Mouse (Mus musculus) liver, embryonic 16.5 days (tissue): ENCODE measurements at regions not wholly inside any gene's neighbourhood (a gene's known extent, or its start where the extent isn't known, plus 50 kb on each side); places are given as distances from the start of the nearest gene placed in this dataset.

Experiments
- ATAC-seq: fragments of 200-750 bp; cut with Nextera tagmentation; 2 replicates; pipeline ENCODE4 v1.8.0; 2017; ENCODE audit warnings: low read depth, mild to moderate bottlenecking, moderate number of reproducible peaks, moderate library complexity
- H3K27ac ChIP-seq: fragments of 300-500 bp; sonication (generic); 2 replicates; pipeline ENCODE4 v1.5.1; 2014; ENCODE audit warnings: mild to moderate bottlenecking, low read length
- H3K27me3 ChIP-seq: fragments of 300-500 bp; sonication (generic); 2 replicates; pipeline ENCODE4 v1.6.1; 2014; ENCODE audit warnings: low read depth, low read length, mixed read lengths; ENCODE audit not compliant: control insufficient read depth, insufficient read depth
- H3K36me3 ChIP-seq: fragments of 300-500 bp; sonication (generic); 2 replicates; pipeline ENCODE4 v1.6.1; 2014; ENCODE audit warnings: mild to moderate bottlenecking; ENCODE audit not compliant: control insufficient read depth, insufficient read depth
- H3K4me1 ChIP-seq: fragments of 300-500 bp; sonication (generic); 2 replicates; pipeline ENCODE4 v1.6.1; 2014; ENCODE audit warnings: low read depth, low read length, mixed read lengths; ENCODE audit not compliant: control insufficient read depth
- H3K4me2 ChIP-seq: fragments of 300-500 bp; sonication (generic); 2 replicates; pipeline ENCODE4 v1.6.1; 2014; ENCODE audit warnings: low read depth, low read length, mixed read lengths
- H3K4me3 ChIP-seq: fragments of 300-500 bp; sonication (generic); 2 replicates; pipeline ENCODE4 v1.5.1; 2014; ENCODE audit warnings: low read depth, mild to moderate bottlenecking, low read length
- H3K9ac ChIP-seq: fragments of 300-500 bp; sonication (generic); 2 replicates; pipeline ENCODE4 v1.6.1; 2014; ENCODE audit warnings: low read depth, low read length
- H3K9me3 ChIP-seq: fragments of 300-500 bp; sonication (generic); replicated peaks from 2 replicates; pipeline ENCODE4 v1.6.1; 2016; ENCODE audit warnings: low read length; ENCODE audit not compliant: control insufficient read depth
- WGBS: fragments of 180-500 bp; shearing (Covaris S2); extraction: QIAGEN DNeasy Blood & Tissue Kit; methylation state at CpG from one replicate; pipeline ENCODE4 v1.1.7; 2014; ENCODE audit not compliant: insufficient replicate concordance; 5-methylcytosine and 5-hydroxymethylcytosine counted together

GRCm38 (mm10) chr17:82930738-82931137, 284.4 kb upstream of the Pkdcc start:
- WGBS: 13% methylated on average over 1 of the region's 1 CpGs
- Histone ChIP-seq H3K36me3 (no peaks in the 10 kb centered on the region), H3K27me3 (no peaks in the 10 kb centered on the region), H3K9ac (no peak overlapping the region), H3K27ac (no peak overlapping the region), H3K4me1 (no peaks in the 10 kb centered on the region), H3K4me3 (no peak overlapping the region), H3K9me3 (no peaks in the 10 kb centered on the region), H3K4me2 (no peak overlapping the region)
- no peak for ATAC-seq

- Histone ChIP-seq H3K27ac (no peak overlapping the region), H3K9me3 (no peaks in the 10 kb centered on the region), H3K4me3 (no peak overlapping the region), H3K27me3 (no peaks in the 10 kb centered on the region), H3K4me1 (no peaks in the 10 kb centered on the region), H3K4me2 (no peak overlapping the region), H3K36me3 (no peaks in the 10 kb centered on the region), H3K9ac (no peak overlapping the region)
- WGBS: 74% methylated on average over 4 of the region's 4 CpGs
- ATAC-seq: no peak
Measured at GRCm38 (mm10) chr17:82931476-82931875, 283.6 kb upstream of the Pkdcc start.

- Histone ChIP-seq H3K9me3 (no peaks in the 10 kb centered on the region), H3K27me3 (no peaks in the 10 kb centered on the region), H3K4me3 (no peak overlapping the region), H3K4me1 (no peaks in the 10 kb centered on the region), H3K9ac (no peak overlapping the region), H3K36me3 (no peaks in the 10 kb centered on the region), H3K27ac (no peak overlapping the region), H3K4me2 (no peak overlapping the region)
- ATAC-seq: no peak
- 55% methylated on average over 3 of the region's 3 CpGs for WGBS
Measured at GRCm38 (mm10) chr17:82936836-82937235, 278.3 kb upstream of the Pkdcc start.

GRCm38 (mm10) chr17:82946083-82946482, 269.0 kb upstream of the Pkdcc start:
- Histone ChIP-seq H3K9me3 (no peaks in the 10 kb centered on the region), H3K9ac (no peak overlapping the region), H3K36me3 (no peaks in the 10 kb centered on the region), H3K4me3 (no peak overlapping the region), H3K27ac (no peak overlapping the region), H3K4me2 (no peak overlapping the region), H3K27me3 (no peaks in the 10 kb centered on the region), H3K4me1 (no peaks in the 10 kb centered on the region)
- ATAC-seq: no peak
- WGBS: 46% methylated on average over 4 of the region's 4 CpGs

GRCm38 (mm10) chr17:82949794-82950193, 265.3 kb upstream of the Pkdcc start:
- H3K9me3 ChIP-seq: no peaks in the 10 kb centered on the region
- WGBS: 56% methylated on average over 4 of the region's 4 CpGs
- no peak for ATAC-seq

GRCm38 (mm10) chr17:82950268-82950667, 264.8 kb upstream of the Pkdcc start:
- H3K4me2 ChIP-seq: no peak overlapping the region
- H3K9me3 ChIP-seq: no peaks in the 10 kb centered on the region
- ATAC-seq: no peak
- H3K9ac ChIP-seq: no peak overlapping the region
- H3K4me3 ChIP-seq: no peak overlapping the region
- H3K4me1 ChIP-seq: no peaks in the 10 kb centered on the region
- H3K27ac ChIP-seq: no peak overlapping the region
- H3K36me3 ChIP-seq: no peaks in the 10 kb centered on the region
- WGBS: 77% methylated on average over 14 of the region's 14 CpGs
- no peaks in the 10 kb centered on the region for H3K27me3 ChIP-seq

More at GRCm38 (mm10) chr17:82949794-82950193, 265.3 kb upstream of the Pkdcc start:
- Histone ChIP-seq H3K27ac (no peak overlapping the region), H3K27me3 (no peaks in the 10 kb centered on the region), H3K4me2 (no peak overlapping the region), H3K36me3 (no peaks in the 10 kb centered on the region), H3K4me3 (no peak overlapping the region), H3K9ac (no peak overlapping the region), H3K4me1 (no peaks in the 10 kb centered on the region)

- Histone ChIP-seq H3K36me3 (no peaks in the 10 kb centered on the region), H3K9me3 (no peaks in the 10 kb centered on the region), H3K9ac (no peak overlapping the region), H3K27ac (no peak overlapping the region), H3K4me2 (no peak overlapping the region), H3K4me3 (no peak overlapping the region), H3K27me3 (no peaks in the 10 kb centered on the region), H3K4me1 (no peaks in the 10 kb centered on the region)
- 30% methylated on average over 4 of the region's 4 CpGs for WGBS
- ATAC-seq: no peak
Measured at GRCm38 (mm10) chr17:82957409-82957808, 257.7 kb upstream of the Pkdcc start.

GRCm38 (mm10) chr17:82963374-82963773, 251.7 kb upstream of the Pkdcc start:
- no peaks in the 10 kb centered on the region for H3K4me1 ChIP-seq
- no peak for ATAC-seq
- 42% methylated on average over 3 of the region's 3 CpGs for WGBS
- H3K4me3 ChIP-seq: no peak overlapping the region
- no peaks in the 10 kb centered on the region for H3K27me3 ChIP-seq
- no peak overlapping the region for H3K9ac ChIP-seq
- H3K27ac ChIP-seq: no peak overlapping the region
- no peaks in the 10 kb centered on the region for H3K36me3 ChIP-seq
- H3K4me2 ChIP-seq: no peak overlapping the region
- no peaks in the 10 kb centered on the region for H3K9me3 ChIP-seq

- Histone ChIP-seq H3K36me3 (no peaks in the 10 kb centered on the region), H3K27ac (no peak overlapping the region), H3K27me3 (no peaks in the 10 kb centered on the region), H3K9ac (no peak overlapping the region), H3K9me3 (no peaks in the 10 kb centered on the region), H3K4me1 (no peaks in the 10 kb centered on the region), H3K4me3 (no peak overlapping the region), H3K4me2 (no peak overlapping the region)
- 57% methylated on average over 10 of the region's 10 CpGs for WGBS
- no peak for ATAC-seq
Measured at GRCm38 (mm10) chr17:82999710-83000109, 215.4 kb upstream of the Pkdcc start.

- H3K27me3 ChIP-seq: no peaks in the 10 kb centered on the region
- H3K4me1 ChIP-seq: no peaks in the 10 kb centered on the region
- H3K9me3 ChIP-seq: no peaks in the 10 kb centered on the region
- no peak overlapping the region for H3K4me3 ChIP-seq
- no peaks in the 10 kb centered on the region for H3K36me3 ChIP-seq
- no peak overlapping the region for H3K9ac ChIP-seq
- no peak for ATAC-seq
- no peak overlapping the region for H3K4me2 ChIP-seq
- no peak overlapping the region for H3K27ac ChIP-seq
- 59% methylated on average over 8 of the region's 8 CpGs for WGBS
Measured at GRCm38 (mm10) chr17:83000411-83000810, 214.7 kb upstream of the Pkdcc start.
